Mouse (Mus musculus) hindbrain, embryonic 14.5 days (tissue): ENCODE results near the gene Tcf20. TPM values are rescaled to one million over a fixed set of nuclear protein-coding genes. Genes with fewer than 3 reads are reported as not detected.

ENCODE experiments used
- ATAC-seq: fragments of 200-750 bp; cut with Nextera tagmentation; 2 replicates; pipeline ENCODE4 v1.8.0; 2017; ENCODE audit warnings: moderate number of reproducible peaks, mild to moderate bottlenecking, moderate TSS enrichment, moderate library complexity; ENCODE audit not compliant: low FRiP score
- DNase-seq: peaks from one replicate; pipeline ENCODE4 v3.0.0-alpha.2; 2015; ENCODE audit warnings: low spot score
- H3K27ac ChIP-seq: fragments of 300-500 bp; sonication (generic); 2 replicates; pipeline ENCODE4 v1.5.1; 2014; ENCODE audit warnings: mild to moderate bottlenecking, moderate library complexity
- H3K27me3 ChIP-seq: fragments of 300-500 bp; sonication (generic); 2 replicates; pipeline ENCODE4 v1.6.1; 2014; ENCODE audit warnings: mild to moderate bottlenecking, low read length, mixed read lengths; ENCODE audit not compliant: control insufficient read depth, insufficient read depth
- H3K36me3 ChIP-seq: fragments of 300-500 bp; sonication (generic); replicated peaks from 2 replicates; pipeline ENCODE4 v1.6.1; 2014; ENCODE audit not compliant: control insufficient read depth, insufficient read depth
- H3K4me1 ChIP-seq: fragments of 300-500 bp; sonication (generic); replicated peaks from 2 replicates; pipeline ENCODE4 v1.6.1; 2014; ENCODE audit warnings: antibody characterized with exemption, low read length, mixed read lengths; ENCODE audit not compliant: control insufficient read depth, insufficient read depth
- H3K4me2 ChIP-seq: fragments of 300-500 bp; sonication (generic); replicated peaks from 2 replicates; pipeline ENCODE4 v1.6.1; 2014; ENCODE audit warnings: mild to moderate bottlenecking, moderate library complexity
- H3K4me3 ChIP-seq: fragments of 300-500 bp; sonication (generic); replicated peaks from 2 replicates; pipeline ENCODE4 v1.5.1; 2014; ENCODE audit warnings: mild to moderate bottlenecking, low read length
- H3K9ac ChIP-seq: fragments of 300-500 bp; sonication (generic); 2 replicates; pipeline ENCODE4 v1.6.1; 2014
- H3K9me3 ChIP-seq: fragments of 300-500 bp; sonication (generic); 2 replicates; pipeline ENCODE4 v1.6.1; 2016; ENCODE audit warnings: low read length; ENCODE audit not compliant: control insufficient read depth
- WGBS: fragments of 180-500 bp; shearing (Covaris S2); extraction: QIAGEN DNeasy Blood & Tissue Kit; methylation state at CpG from one replicate; pipeline ENCODE4 v1.1.7; 2014; 5-methylcytosine and 5-hydroxymethylcytosine counted together
- polyA plus RNA-seq: library from polyadenylated mRNA; unstranded; fragments of >200 nt; fragmentation: Nextera tagmentation; extraction: Ambion mirVana; gene quantifications from 2 replicates; pipeline ENCODE4 v1.2.1, GENCODE M21; 2014

The Tcf20 gene
- polyA plus RNA-seq, 1 experiment from 2014 or later, result 14.0 TPM

DNA sequence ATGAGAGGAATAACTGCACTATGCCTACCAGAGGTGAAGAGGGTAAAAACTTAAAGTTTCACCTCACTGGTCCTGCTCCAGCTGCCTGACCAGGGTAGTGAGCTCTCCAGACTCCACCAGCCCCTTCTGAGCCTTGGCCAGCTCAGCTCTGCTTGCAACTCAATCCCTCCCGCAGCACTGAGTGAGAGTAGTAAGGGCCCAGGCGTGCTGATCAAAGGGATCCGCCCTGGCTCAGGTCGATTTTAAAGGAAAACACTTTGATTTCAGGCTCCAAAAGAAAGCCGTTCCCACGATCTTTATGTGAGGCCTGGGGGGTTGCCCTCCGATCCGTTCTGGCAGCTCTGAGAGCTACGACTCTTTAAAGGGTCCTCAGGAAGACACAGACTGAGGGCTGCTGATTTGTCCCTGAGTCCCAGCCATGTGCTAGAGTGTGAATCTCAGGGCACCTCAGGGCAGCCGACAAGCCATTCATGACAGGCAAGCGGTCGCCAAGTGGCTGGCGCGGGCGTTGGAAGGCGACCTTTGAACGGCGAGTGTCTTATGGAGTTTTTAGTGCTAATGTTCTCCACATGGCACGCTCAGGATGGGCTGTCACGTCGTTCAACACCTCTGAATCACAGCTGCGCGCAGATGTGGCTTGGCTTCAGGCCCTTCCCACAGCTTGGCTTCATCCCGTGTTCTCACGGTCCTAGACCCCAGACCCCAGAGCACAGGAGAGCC lies 37.5 kb upstream of the Tcf20 start:
- no peak overlapping the region for H3K4me3 ChIP-seq
- H3K36me3 ChIP-seq, result no peaks in the 10 kb centered on the region
- no peak overlapping the region for H3K4me2 ChIP-seq
- peaks cover 15% of the 10 kb centered on the region; the same call in 1 of the 2 replicates for H3K27me3 ChIP-seq
- no peak for DNase-seq
- H3K27ac ChIP-seq, result no peak overlapping the region
- no peak for ATAC-seq
- 27% methylated on average over 25 of the region's 25 CpGs for WGBS
- H3K4me1 ChIP-seq, result peaks cover 30% of the 10 kb centered on the region
- no peak overlapping the region for H3K9ac ChIP-seq
- H3K9me3 ChIP-seq, result no peaks in the 10 kb centered on the region

DNA sequence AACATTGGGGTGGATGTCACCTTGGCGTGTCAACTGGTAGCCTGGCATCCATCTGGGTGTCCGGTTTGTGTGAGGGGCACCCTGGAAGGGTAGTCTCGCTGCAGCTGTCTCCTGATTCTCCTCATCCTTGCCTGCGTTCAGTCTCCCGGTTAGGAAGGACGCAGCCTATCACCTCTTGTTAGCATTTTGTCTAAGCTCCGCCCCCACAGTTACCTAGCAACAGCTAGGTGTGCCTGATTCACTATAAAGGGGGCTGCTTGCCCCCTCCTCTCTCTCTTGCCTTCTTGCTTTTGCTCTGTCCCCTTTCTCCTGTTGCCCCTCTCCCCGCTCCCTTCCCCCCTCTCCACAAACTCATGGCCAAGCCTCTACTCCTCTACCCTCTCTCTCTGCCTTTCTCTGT lies 35.3 kb upstream of the Tcf20 start:
- Histone ChIP-seq H3K27me3 (peaks cover 15% of the 10 kb centered on the region; the same call in 1 of the 2 replicates), H3K9me3 (no peaks in the 10 kb centered on the region), H3K9ac (no peak overlapping the region), H3K36me3 (no peaks in the 10 kb centered on the region), H3K4me1 (peaks cover 24% of the 10 kb centered on the region), H3K27ac (no peak overlapping the region), H3K4me3 (no peak overlapping the region), H3K4me2 (no peak overlapping the region)
- 37% methylated on average over 8 of the region's 8 CpGs for WGBS
- DNase-seq, result peak; percentile 51
- no peak for ATAC-seq

DNA sequence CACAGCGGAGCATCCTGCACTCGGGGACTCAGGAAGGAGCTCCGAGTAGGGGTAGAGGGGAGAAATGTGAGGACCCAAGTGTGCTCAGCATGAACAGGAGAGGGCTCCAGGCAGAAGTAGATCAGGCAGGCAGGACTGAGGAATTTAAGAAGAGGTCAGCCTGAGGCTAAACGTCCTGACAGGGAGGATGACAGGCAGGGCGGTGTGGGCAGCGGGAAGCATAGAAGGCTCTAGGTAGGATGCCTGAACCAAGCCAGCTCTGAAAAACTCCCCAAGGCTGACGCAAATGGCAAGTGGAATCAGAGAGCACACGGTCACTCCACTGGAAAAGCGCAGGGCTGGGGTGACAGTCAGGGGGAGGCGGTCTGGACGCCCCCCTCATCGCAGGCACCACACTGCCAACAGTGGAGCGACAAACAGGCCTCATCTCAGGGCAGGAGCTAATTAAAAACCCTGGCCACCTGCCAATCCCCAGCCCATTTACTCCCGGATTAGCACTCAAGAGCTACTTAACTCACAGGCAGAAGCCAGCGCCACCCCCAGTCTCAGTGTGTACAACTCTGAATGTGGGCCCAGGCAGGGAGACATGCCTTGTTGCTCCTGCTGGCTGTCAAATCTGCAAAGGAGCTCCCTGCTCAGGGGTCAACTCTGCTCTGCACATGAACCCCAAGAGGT lies 23.5 kb upstream of the Tcf20 start:
- Histone ChIP-seq H3K27me3 (no peaks in the 10 kb centered on the region), H3K27ac (no peak overlapping the region), H3K36me3 (no peaks in the 10 kb centered on the region), H3K4me1 (peaks cover 22% of the 10 kb centered on the region), H3K4me3 (no peak overlapping the region), H3K9me3 (no peaks in the 10 kb centered on the region), H3K9ac (no peak overlapping the region), H3K4me2 (no peak overlapping the region)
- WGBS, result 7% methylated on average over 15 of the region's 15 CpGs
- ATAC-seq (peak; percentile 60), DNase-seq (peak; percentile 86)

DNA sequence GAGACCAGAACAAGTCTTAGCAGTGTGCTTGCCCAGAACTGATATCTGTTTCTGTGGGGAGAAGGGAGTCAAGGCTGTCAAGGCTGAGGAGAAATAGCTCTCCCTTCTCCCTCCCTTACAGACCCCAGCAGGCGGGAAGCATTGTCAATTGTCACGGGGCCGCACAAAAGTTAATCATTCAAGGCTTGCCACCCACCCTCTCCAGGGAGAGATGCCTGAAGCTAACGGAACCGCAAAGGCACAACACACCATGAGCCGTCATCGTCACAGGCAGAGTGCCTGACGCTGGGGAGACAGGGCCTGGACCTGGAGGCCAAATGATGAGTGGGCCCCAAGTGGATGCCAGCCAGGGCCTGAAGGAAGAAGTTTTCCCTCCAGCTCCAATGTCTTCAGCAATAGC lies 22.8 kb upstream of the Tcf20 start:
- ATAC-seq (no peak), DNase-seq (no peak)
- Histone ChIP-seq H3K4me2 (no peak overlapping the region), H3K27me3 (no peaks in the 10 kb centered on the region), H3K4me3 (no peak overlapping the region), H3K9ac (no peak overlapping the region), H3K9me3 (no peaks in the 10 kb centered on the region), H3K36me3 (no peaks in the 10 kb centered on the region), H3K27ac (no peak overlapping the region), H3K4me1 (peaks cover 22% of the 10 kb centered on the region)
- 2% methylated on average over 8 of the region's 8 CpGs for WGBS

DNA sequence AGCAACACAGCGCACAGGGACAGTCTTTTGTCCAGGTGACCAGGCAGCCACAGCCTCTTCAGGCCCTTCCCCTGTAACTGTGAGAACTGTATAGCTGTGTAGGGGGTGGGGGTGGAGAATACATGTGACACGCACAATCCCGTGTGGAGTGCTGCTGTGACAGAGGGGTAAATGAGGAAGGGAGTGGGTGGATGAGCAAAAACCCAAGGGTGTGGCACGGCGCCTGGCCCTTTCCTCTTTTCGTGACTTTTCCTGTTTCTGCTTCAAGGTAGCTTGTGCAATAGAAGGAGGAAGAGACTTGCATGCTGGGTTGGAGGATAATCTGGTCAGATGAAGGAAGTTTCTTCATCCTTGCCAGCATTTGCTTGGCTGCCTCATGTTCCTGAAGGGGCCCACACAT lies 21.9 kb upstream of the Tcf20 start:
- ATAC-seq (no peak), DNase-seq (no peak)
- H3K9ac ChIP-seq, result no peak overlapping the region
- no peak overlapping the region for H3K4me3 ChIP-seq
- H3K36me3 ChIP-seq, result no peaks in the 10 kb centered on the region
- no peak overlapping the region for H3K27ac ChIP-seq
- no peaks in the 10 kb centered on the region for H3K9me3 ChIP-seq
- H3K27me3 ChIP-seq, result no peaks in the 10 kb centered on the region
- H3K4me1 ChIP-seq, result peaks cover 22% of the 10 kb centered on the region
- H3K4me2 ChIP-seq, result no peak overlapping the region
- WGBS, result 95% methylated on average over 6 of the region's 6 CpGs

DNA sequence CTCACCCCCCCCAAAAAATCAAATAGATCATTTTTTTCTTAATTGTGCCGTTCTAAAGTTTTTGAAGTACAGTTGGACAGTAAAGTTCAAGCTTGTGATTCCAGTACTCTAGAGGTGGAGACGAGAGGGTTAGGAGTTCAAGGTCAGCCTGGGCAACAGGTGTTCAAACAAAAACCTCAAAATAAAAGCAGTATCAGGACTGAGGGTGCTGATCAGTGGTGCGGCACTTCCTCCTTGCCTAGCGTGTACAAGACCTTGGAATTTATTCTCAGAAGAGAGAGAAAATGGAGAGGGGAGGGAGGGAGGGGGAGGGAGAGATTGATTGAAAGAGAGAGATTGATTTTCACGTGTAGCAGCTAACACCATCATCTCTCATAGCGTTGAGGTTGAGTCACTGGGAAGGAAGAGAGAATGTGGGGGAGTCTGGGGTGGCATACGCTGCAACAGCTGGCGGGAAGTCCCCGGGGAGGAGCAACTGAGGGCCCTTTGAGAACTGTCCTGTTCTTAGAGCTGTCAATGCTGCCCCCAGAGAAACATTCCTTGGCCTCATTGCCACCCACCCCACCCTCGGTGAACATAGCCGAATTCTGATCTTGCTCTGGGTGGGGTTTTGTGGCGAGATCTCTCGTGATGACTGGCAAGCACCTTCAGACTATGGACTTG lies 21.2 kb upstream of the Tcf20 start:
- WGBS, result 64% methylated on average over 13 of the region's 13 CpGs
- Histone ChIP-seq H3K9ac (no peak overlapping the region), H3K4me1 (peaks cover 22% of the 10 kb centered on the region), H3K9me3 (no peaks in the 10 kb centered on the region), H3K27me3 (no peaks in the 10 kb centered on the region), H3K27ac (no peak overlapping the region), H3K4me2 (no peak overlapping the region), H3K4me3 (no peak overlapping the region), H3K36me3 (no peaks in the 10 kb centered on the region)
- DNase-seq (no peak), ATAC-seq (no peak)

DNA sequence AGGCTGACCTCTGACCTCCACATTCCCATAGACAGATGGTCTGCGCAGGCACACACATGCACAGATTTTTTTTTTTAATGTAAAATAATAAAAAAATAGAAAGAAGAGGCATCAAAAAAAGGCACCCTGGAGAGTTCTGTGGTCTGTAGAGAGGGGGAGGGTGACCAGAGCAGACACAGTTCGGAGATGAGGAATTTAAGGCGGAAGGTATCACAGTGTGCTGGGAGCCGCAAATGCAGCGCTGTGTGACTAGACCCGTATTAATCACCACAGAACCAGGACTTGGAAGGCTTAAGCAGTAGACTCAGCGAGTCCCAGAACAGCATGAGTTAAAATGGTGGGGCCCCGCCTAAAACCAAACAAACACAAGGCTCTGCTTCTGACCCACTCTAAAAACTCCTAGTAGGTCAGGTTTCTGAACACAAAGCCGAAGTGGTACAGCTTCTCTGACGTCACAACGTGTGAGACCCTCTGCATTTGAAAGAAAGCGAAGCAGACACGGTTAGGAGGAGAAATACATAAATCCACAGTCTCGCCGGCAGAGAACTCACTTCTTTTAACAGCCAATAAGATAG lies 19.8 kb upstream of the Tcf20 start:
- WGBS, result 56% methylated on average over 15 of the region's 15 CpGs
- H3K9ac ChIP-seq, result no peak overlapping the region
- DNase-seq (no peak), ATAC-seq (no peak)
- H3K9me3 ChIP-seq, result no peaks in the 10 kb centered on the region
- no peak overlapping the region for H3K4me2 ChIP-seq
- no peak overlapping the region for H3K4me3 ChIP-seq
- peaks cover 33% of the 10 kb centered on the region for H3K4me1 ChIP-seq
- H3K27me3 ChIP-seq, result no peaks in the 10 kb centered on the region
- H3K36me3 ChIP-seq, result no peaks in the 10 kb centered on the region
- no peak overlapping the region for H3K27ac ChIP-seq

DNA sequence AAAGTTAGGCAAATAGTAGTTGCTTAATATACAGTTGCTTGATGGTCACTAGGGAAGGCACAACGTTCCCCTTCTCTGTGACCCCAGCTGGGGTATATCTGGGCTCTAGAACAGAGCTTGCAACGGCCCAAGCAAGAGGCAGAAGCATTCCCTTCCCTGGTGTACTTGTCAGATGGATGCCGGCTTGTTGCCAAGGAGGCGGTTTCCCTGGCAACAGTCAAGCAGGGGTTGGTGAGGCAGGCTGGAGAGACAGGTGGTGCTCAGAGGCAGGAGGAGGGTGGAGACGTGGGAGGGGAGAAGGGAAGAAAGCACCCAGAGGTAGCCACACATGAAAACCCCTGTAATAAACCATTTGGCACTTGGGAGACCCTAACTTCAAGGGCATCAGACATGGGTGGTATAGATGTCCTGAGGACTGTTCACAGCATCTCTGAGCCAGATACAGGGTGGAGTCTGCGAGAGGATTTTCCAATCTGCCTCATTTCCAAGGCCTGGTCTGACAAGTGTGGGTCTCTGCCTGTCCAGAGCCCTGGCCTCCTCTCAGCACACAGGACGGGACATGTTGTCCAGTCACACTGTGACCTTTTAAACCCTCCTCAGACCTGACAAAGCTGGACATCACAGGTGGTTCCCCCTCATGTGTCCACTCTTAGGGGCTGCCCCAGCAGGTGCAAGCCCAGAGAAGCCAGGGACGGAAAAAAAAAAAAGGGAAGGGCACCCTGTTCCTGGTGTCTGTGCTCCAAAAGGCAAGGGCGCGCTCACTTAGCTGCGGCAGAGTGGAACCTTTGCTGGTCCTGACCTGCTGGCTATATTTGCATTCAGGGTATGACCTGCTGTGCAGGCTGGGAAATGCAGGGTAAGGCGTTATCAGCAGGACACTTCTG lies 15.2 kb upstream of the Tcf20 start:
- Histone ChIP-seq H3K9me3 (no peaks in the 10 kb centered on the region), H3K9ac (peak overlapping the region; percentile 42; the same call in 1 of the 2 replicates), H3K4me3 (no peak overlapping the region), H3K27ac (peak overlapping the region; percentile 82), H3K4me2 (no peak overlapping the region), H3K27me3 (no peaks in the 10 kb centered on the region), H3K4me1 (peaks cover 24% of the 10 kb centered on the region), H3K36me3 (no peaks in the 10 kb centered on the region)
- peak; percentile 83 for DNase-seq
- WGBS, result 28% methylated on average over 12 of the region's 12 CpGs
- peak; percentile 85 for ATAC-seq
